8 mouse cellular contexts compared by ENCODE assay signal in the genomic region with DNA sequence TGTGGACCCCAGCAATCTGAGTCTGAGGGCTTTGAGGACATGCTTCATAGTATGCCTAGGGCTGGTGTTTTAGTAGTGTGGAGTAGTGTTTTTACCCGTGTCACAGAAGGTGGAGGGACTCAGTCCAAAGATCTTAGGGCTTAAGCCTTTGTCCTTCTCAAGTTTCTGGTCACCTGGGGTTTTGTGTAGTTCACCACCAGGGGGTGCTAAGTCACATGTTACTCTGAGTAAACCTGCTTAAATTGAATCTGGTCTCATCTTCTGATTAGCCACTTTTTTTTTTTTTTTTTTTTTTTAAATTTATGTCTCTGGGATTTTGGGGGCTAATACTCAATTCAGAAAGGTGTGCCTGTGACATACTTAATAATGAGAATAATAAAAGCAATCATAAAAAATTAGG. TPM values are rescaled to one million over a fixed set of nuclear protein-coding genes. Genes with fewer than 3 reads are reported as not detected.
DNase-seq lines count a peak whose midpoint lies in the region; ATAC-seq lines count a peak whose summit lies in the region.

No protein-coding gene starts in this region.

- peak; percentile 41 for DNase-seq in liver
- DNase-seq in MN1 (ENCODE audit: low spot score) = peak; percentile 59
- DNase-seq in adrenal gland, postnatal 36 days = peak; percentile 36 to 73
- DNase-seq in gastrocnemius, postnatal 14 days = peak; percentile 14
- DNase-seq in left cerebral cortex, postnatal 14 days (ENCODE audit: low spot score in 2 of 2) = peak; percentile 14 to 44
- peak; percentile 32 for DNase-seq in retina, adult 2 months (ENCODE audit: low read depth, low spot score)
- no peak for DNase-seq in spleen, adult 12 weeks (ENCODE audit: low spot score)

- H3K27me3 ChIP-seq in liver, embryonic 12.5 days (replicated peaks) = 0 out of 2 replicates have a peak, but pooled peaks cover 5% of the 10 kb centered on the region

- no peaks in the 10 kb centered on the region for H3K4me1 ChIP-seq in liver, embryonic 12.5 days

- H3K4me2 ChIP-seq in liver, embryonic 12.5 days = no peak overlapping the region

- no peak overlapping the region for H3K4me3 ChIP-seq in liver, embryonic 12.5 days

- no peaks in the 10 kb centered on the region for H3K36me3 ChIP-seq in liver, embryonic 12.5 days

- ATAC-seq in liver, embryonic 12.5 days = no peak

- H3K27ac ChIP-seq in liver, embryonic 12.5 days = no peak overlapping the region

- intact Hi-C loops in gastrocnemius, postnatal 14 days (cut with DNase I; ENCODE audit: low total_unique reads) = loop anchor here (5.0 kb wide), 1 partner anchor 101 kb away; no protein-coding TSS in a partner anchor
- intact Hi-C loops in left cerebral cortex, postnatal 14 days (cut with DNase I) = loop anchor here (10.0 kb wide), 1 partner anchor 99 kb away; a partner anchor contains a TSS

- H3K9ac ChIP-seq in liver, embryonic 12.5 days = no peak overlapping the region

- 0% methylated on average over 1 of the region's 1 CpGs for WGBS in liver, embryonic 12.5 days (ENCODE audit: insufficient replicate concordance)

- no peaks in the 10 kb centered on the region for H3K9me3 ChIP-seq in liver, embryonic 12.5 days (replicated peaks)

RNA-seq across cellular contexts. Expression of a gene that starts 1.6 kb away (rescaled TPM):
- not detected in 2 replicates for polyA plus RNA-seq in liver, embryonic 12.5 days (2016; fragmentation: Nextera tagmentation; extraction: Ambion mirVana)
- not detected for total RNA-seq in adrenal gland, postnatal 36 days (2021)
- not detected for total RNA-seq in gastrocnemius, postnatal 14 days (2021)
- total RNA-seq in left cerebral cortex, postnatal 14 days (2021) = not detected

RNA-seq across cellular contexts. Expression of a gene that starts 10.2 kb away (rescaled TPM):
- polyA plus RNA-seq in liver, embryonic 12.5 days (2016; fragmentation: Nextera tagmentation; extraction: Ambion mirVana) = not detected in 2 replicates
- total RNA-seq in adrenal gland, postnatal 36 days (2021) = not detected
- total RNA-seq in gastrocnemius, postnatal 14 days (2021) = not detected
- total RNA-seq in left cerebral cortex, postnatal 14 days (2021) = not detected

RNA-seq across cellular contexts. Expression of a gene that starts 10.9 kb away (rescaled TPM):
- not detected in 2 replicates for polyA plus RNA-seq in liver, embryonic 12.5 days (2016; fragmentation: Nextera tagmentation; extraction: Ambion mirVana)
- not detected for total RNA-seq in adrenal gland, postnatal 36 days (2021)
- not detected for total RNA-seq in gastrocnemius, postnatal 14 days (2021)
- not detected for total RNA-seq in left cerebral cortex, postnatal 14 days (2021)

RNA-seq across cellular contexts. Expression of a gene that starts 19.5 kb away (rescaled TPM):
- polyA plus RNA-seq in liver, embryonic 12.5 days (2016; fragmentation: Nextera tagmentation; extraction: Ambion mirVana) = not detected in 2 replicates
- total RNA-seq in adrenal gland, postnatal 36 days (2021) = not detected
- total RNA-seq in gastrocnemius, postnatal 14 days (2021) = not detected
- not detected for total RNA-seq in left cerebral cortex, postnatal 14 days (2021)

RNA-seq across cellular contexts. Expression of a gene that starts 25.5 kb away (rescaled TPM):
- not detected in 2 replicates for polyA plus RNA-seq in liver, embryonic 12.5 days (2016; fragmentation: Nextera tagmentation; extraction: Ambion mirVana)
- total RNA-seq in adrenal gland, postnatal 36 days (2021) = not detected
- not detected for total RNA-seq in gastrocnemius, postnatal 14 days (2021)
- not detected for total RNA-seq in left cerebral cortex, postnatal 14 days (2021)
